Mouse (Mus musculus): ENCODE measurements at regions not wholly inside any gene's neighbourhood (a gene's known extent, or its start where the extent isn't known, plus 50 kb on each side); places are given as distances from the start of the nearest gene placed in this dataset.

DNA sequence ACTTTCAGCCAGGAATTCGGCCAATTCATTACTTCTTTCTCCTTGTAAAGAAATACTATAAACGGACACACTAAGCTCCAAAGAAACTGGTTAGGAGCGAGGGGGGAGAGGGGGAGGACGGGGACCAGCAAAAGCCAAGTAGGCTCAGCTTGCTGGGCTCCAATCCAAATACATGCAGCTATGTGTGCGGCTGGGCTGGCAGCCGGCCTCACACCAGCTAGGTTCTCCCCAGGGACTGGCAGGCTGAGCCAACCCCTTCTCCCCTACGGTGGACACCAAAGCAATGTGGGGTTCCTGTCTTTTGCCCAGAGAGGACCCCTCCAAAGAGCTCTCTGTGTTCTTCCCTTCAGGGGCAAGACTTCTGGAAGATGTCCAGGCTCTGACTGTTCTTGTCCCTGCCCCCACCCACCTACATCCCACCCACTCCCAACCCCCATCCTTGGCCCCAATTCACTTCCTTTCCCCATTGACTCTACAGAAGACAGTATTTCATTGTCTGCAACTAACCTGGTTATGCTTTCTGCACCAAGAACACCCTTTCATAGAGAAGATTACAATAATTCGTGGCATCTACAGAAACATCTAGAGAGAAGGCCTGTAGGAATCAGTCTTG, 77.4 kb upstream of the Fyn start:
- TF ChIP-seq CTCF (IDR thresholded peaks at IDR 0.05; ENCODE audit: extremely low read depth, insufficient read depth, insufficient read length, insufficient replicate concordance) (no peak), POLR2A (IDR thresholded peaks at IDR 0.05; ENCODE audit: low read depth, low read length) (no peak)
- Histone ChIP-seq H3K4me1 (ENCODE audit: control insufficient read depth, insufficient read depth, insufficient read length) (peaks cover 8% of the 10 kb centered on the region; the same call in 1 of the 2 replicates), H3K27me3 (ENCODE audit: control insufficient read depth, insufficient read depth, low read length) (no peaks in the 10 kb centered on the region), H3K27ac (ENCODE audit: insufficient read depth, low read length) (no peak overlapping the region), H3K36me3 (ENCODE audit: control insufficient read depth, insufficient read depth, low read length) (no peaks in the 10 kb centered on the region), H3K4me3 (ENCODE audit: extremely low read depth, insufficient read depth, insufficient read length) (no peak overlapping the region)
- DNase-seq (ENCODE audit: low read depth in 1 of 2, low spot score in 2 of 2): no peak
- WGBS: 53% methylated on average over 8 of the region's 8 CpGs

DNA sequence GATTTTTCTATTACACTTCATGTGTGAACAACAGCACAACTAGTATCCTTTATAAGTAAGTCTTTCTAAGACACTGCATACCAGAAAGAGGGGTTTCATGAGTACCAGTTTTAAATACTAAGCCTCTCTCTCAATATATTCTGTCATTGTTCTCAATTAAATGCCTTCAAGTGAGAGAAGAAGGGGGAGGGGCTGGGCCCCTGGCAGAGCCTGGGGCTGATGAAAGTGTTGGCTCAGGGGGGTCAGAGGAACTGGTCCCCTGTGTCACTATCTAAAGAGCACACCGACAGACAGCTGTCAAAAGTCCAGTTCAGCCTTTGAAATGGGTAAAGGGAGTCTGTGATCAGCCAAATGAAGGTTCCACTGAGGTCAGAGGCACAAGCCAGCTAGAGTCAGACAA, 78.4 kb upstream of the Fyn start:
- no peak for TF ChIP-seq POLR2A (IDR thresholded peaks at IDR 0.05; ENCODE audit: low read depth, low read length)
- no peak for TF ChIP-seq CTCF (IDR thresholded peaks at IDR 0.05; ENCODE audit: extremely low read depth, insufficient read depth, insufficient read length, insufficient replicate concordance)
- Histone ChIP-seq H3K36me3 (ENCODE audit: control insufficient read depth, insufficient read depth, low read length) (no peaks in the 10 kb centered on the region), H3K27me3 (ENCODE audit: control insufficient read depth, insufficient read depth, low read length) (no peaks in the 10 kb centered on the region), H3K4me1 (ENCODE audit: control insufficient read depth, insufficient read depth, insufficient read length) (peaks cover 8% of the 10 kb centered on the region; the same call in 1 of the 2 replicates), H3K4me3 (ENCODE audit: extremely low read depth, insufficient read depth, insufficient read length) (no peak overlapping the region), H3K27ac (ENCODE audit: insufficient read depth, low read length) (no peak overlapping the region)
- no peak for DNase-seq (ENCODE audit: low read depth in 1 of 2, low spot score in 2 of 2)
- 88% methylated on average over 1 of the region's 1 CpGs for WGBS

DNA sequence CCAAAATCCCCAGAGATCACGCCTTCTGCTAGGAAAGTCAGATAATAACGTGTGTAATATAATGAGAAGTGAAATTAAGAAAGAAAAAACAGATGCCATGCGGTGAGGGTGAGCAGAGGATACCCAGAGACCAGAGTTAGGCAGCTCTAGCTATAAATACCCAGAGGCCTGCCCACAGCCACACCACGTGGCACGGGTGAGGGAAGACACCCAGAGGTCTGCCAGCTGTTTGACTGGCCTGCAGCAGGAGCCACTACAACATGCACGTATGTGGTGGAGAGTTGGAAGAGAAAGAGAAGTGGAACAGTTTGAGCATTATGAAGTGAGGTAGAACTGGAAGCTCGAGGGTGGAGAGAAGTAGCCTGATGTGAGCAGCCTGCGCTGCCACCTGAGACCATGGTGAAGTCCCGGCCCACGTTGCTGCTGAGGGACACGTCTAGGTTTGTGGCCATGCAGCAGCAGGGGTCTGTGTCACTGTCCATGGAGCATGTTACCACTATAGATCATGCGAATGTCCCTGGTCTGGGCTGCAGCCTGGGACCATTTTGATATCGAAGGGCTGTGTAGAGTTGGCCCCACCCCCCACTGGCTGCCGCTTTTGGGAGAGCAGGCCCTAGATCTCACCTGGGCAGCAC, 88.2 kb upstream of the Fyn start:
- 34% methylated on average over 14 of the region's 14 CpGs for WGBS
- Histone ChIP-seq H3K27me3 (ENCODE audit: control insufficient read depth, insufficient read depth, low read length) (no peaks in the 10 kb centered on the region), H3K27ac (ENCODE audit: insufficient read depth, low read length) (no peak overlapping the region), H3K36me3 (ENCODE audit: control insufficient read depth, insufficient read depth, low read length) (no peaks in the 10 kb centered on the region), H3K4me1 (ENCODE audit: control insufficient read depth, insufficient read depth, insufficient read length) (peaks cover 10% of the 10 kb centered on the region; the same call in 1 of the 2 replicates), H3K4me3 (ENCODE audit: extremely low read depth, insufficient read depth, insufficient read length) (no peak overlapping the region)
- no peak for TF ChIP-seq POLR2A (IDR thresholded peaks at IDR 0.05; ENCODE audit: low read depth, low read length)
- TF ChIP-seq CTCF (IDR thresholded peaks at IDR 0.05; ENCODE audit: extremely low read depth, insufficient read depth, insufficient read length, insufficient replicate concordance): no peak
- DNase-seq (ENCODE audit: low read depth in 1 of 2, low spot score in 2 of 2): peak; percentile 11 to 38

DNA sequence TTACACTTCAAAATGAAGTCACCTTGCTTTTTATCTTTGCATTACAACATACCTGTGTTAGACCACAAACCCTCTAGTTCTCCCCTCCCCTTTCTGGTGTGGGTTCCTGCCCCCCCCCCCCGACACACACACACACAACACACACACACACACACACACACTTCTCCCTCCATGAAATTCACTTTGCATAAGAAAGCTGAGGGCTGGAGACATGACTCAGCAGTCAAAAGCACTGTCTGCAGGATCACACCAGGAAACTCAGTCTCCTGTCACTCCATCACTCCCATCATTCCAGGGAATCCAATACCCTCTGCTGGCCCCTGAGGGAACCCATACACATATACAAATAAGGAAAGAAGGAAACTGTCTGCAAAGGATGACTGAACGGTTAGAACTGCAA, 94.5 kb upstream of the Fyn start:
- H3K27ac ChIP-seq (ENCODE audit: insufficient read depth, low read length): no peak overlapping the region
- no peak for TF ChIP-seq CTCF (IDR thresholded peaks at IDR 0.05; ENCODE audit: extremely low read depth, insufficient read depth, insufficient read length, insufficient replicate concordance)
- no peak for TF ChIP-seq POLR2A (IDR thresholded peaks at IDR 0.05; ENCODE audit: low read depth, low read length)
- H3K4me1 ChIP-seq (ENCODE audit: control insufficient read depth, insufficient read depth, insufficient read length): no peaks in the 10 kb centered on the region; the same call in 1 of the 2 replicates
- DNase-seq (ENCODE audit: low read depth in 1 of 2, low spot score in 2 of 2): no peak
- 28% methylated on average over 2 of the region's 2 CpGs for WGBS
- no peak overlapping the region for H3K4me3 ChIP-seq (ENCODE audit: extremely low read depth, insufficient read depth, insufficient read length)
- H3K27me3 ChIP-seq (ENCODE audit: control insufficient read depth, insufficient read depth, low read length): no peaks in the 10 kb centered on the region
- H3K36me3 ChIP-seq (ENCODE audit: control insufficient read depth, insufficient read depth, low read length): no peaks in the 10 kb centered on the region

DNA sequence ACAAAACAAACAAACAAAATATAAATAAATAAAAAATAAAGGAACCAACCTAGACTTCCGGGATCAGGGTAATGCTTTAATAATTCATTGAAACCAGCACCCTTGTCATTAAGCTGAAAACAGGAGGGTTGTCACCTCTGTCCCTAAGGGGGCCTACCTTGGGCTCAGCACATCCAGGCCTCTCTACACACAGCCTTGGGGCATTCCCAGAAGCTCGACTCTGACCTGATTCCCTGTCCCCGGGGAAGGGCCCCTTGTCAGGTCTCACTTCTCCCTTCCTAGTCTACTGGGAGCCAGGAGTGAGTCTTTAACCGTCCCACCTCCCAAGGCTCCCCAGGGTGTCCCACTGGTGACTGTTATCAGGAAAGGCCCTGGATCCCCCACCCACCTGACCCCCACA, 95.2 kb upstream of the Fyn start:
- WGBS: 85% methylated on average over 4 of the region's 4 CpGs
- no peaks in the 10 kb centered on the region for H3K27me3 ChIP-seq (ENCODE audit: control insufficient read depth, insufficient read depth, low read length)
- DNase-seq (ENCODE audit: low read depth in 1 of 2, low spot score in 2 of 2): no peak
- no peak overlapping the region for H3K27ac ChIP-seq (ENCODE audit: insufficient read depth, low read length)
- TF ChIP-seq CTCF (IDR thresholded peaks at IDR 0.05; ENCODE audit: extremely low read depth, insufficient read depth, insufficient read length, insufficient replicate concordance): no peak
- no peak for TF ChIP-seq POLR2A (IDR thresholded peaks at IDR 0.05; ENCODE audit: low read depth, low read length)
- H3K4me1 ChIP-seq (ENCODE audit: control insufficient read depth, insufficient read depth, insufficient read length): no peaks in the 10 kb centered on the region; the same call in 1 of the 2 replicates
- H3K36me3 ChIP-seq (ENCODE audit: control insufficient read depth, insufficient read depth, low read length): no peaks in the 10 kb centered on the region
- H3K4me3 ChIP-seq (ENCODE audit: extremely low read depth, insufficient read depth, insufficient read length): no peak overlapping the region

DNA sequence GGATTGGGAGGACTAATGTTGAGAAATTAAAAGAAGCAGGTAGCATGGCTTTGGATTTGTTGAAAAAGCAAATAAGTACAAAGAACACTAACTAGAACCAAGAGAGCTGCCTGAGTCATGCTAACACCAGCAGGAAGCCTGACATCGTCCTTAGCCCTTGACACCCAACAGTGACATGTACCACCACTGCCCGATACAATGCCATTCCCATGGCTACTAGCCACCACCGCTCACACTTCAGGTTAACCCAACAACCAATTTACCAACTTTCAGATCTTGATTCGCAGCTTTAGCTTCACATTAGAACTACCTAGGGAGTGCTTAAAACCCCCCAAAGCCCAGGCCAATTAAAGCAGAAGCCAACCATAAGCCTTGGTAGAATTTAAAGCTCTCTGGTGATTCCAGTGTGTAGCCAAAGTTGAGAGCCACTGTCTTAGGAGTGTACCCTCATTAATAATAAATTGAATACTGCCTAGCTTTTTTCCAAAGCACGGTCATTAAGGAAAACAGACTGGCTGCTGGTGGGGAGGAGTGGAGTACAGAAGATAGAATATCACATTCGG, 96.2 kb upstream of the Fyn start:
- Histone ChIP-seq H3K36me3 (ENCODE audit: control insufficient read depth, insufficient read depth, low read length) (no peaks in the 10 kb centered on the region), H3K4me1 (ENCODE audit: control insufficient read depth, insufficient read depth, insufficient read length) (no peaks in the 10 kb centered on the region; the same call in 1 of the 2 replicates), H3K27ac (ENCODE audit: insufficient read depth, low read length) (no peak overlapping the region), H3K27me3 (ENCODE audit: control insufficient read depth, insufficient read depth, low read length) (no peaks in the 10 kb centered on the region), H3K4me3 (ENCODE audit: extremely low read depth, insufficient read depth, insufficient read length) (no peak overlapping the region)
- WGBS: 86% methylated on average over 6 of the region's 6 CpGs
- no peak for DNase-seq (ENCODE audit: low read depth in 1 of 2, low spot score in 2 of 2)
- no peak for TF ChIP-seq POLR2A (IDR thresholded peaks at IDR 0.05; ENCODE audit: low read depth, low read length)
- no peak for TF ChIP-seq CTCF (IDR thresholded peaks at IDR 0.05; ENCODE audit: extremely low read depth, insufficient read depth, insufficient read length, insufficient replicate concordance)

DNA sequence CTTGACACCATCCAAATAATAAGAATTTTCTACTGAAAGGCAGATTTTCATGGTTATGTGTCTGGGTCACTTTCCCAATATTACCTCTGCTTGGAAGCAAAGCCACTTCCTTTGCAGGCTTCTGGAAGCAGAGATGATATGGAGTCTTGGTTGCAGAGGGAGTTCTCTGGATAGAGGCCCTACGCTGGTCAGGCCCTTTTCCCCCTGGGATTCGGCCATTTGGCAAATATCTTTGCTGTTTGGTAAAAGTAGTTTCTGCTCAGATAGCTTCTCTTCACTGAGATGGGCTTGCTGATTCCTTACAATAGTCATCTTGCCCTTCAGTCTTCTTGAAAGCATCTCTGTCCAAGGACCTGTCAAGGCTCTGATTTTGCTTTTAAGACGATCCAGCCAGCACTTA, 98.2 kb upstream of the Fyn start:
- no peak for DNase-seq (ENCODE audit: low read depth in 1 of 2, low spot score in 2 of 2)
- no peak overlapping the region for H3K4me3 ChIP-seq (ENCODE audit: extremely low read depth, insufficient read depth, insufficient read length)
- H3K27me3 ChIP-seq (ENCODE audit: control insufficient read depth, insufficient read depth, low read length): no peaks in the 10 kb centered on the region
- TF ChIP-seq POLR2A (IDR thresholded peaks at IDR 0.05; ENCODE audit: low read depth, low read length) (no peak), CTCF (IDR thresholded peaks at IDR 0.05; ENCODE audit: extremely low read depth, insufficient read depth, insufficient read length, insufficient replicate concordance) (no peak)
- 88% methylated on average over 3 of the region's 3 CpGs for WGBS
- H3K36me3 ChIP-seq (ENCODE audit: control insufficient read depth, insufficient read depth, low read length): no peaks in the 10 kb centered on the region
- H3K4me1 ChIP-seq (ENCODE audit: control insufficient read depth, insufficient read depth, insufficient read length): peaks cover 5% of the 10 kb centered on the region
- H3K27ac ChIP-seq (ENCODE audit: insufficient read depth, low read length): no peak overlapping the region
